Mouse (Mus musculus) embryonic fibroblast, embryonic 13.5 days (primary cell): ENCODE measurements at regions not wholly inside any gene's neighbourhood (a gene's known extent, or its start where the extent isn't known, plus 50 kb on each side); places are given as distances from the start of the nearest gene placed in this dataset.

Experiments used
- CTCF ChIP-seq: IDR thresholded peaks from 2 replicates; pipeline ENCODE4 v1.5.1; 2011; ENCODE audit warnings: mild to moderate bottlenecking, control low read depth, low read length, moderate library complexity, borderline replicate concordance; ENCODE audit not compliant: insufficient read depth
- POLR2A ChIP-seq: IDR thresholded peaks from 2 replicates; pipeline ENCODE4 v1.6.1; 2011; ENCODE audit warnings: low read depth, mild to moderate bottlenecking, control low read depth, low read length, moderate library complexity

DNA sequence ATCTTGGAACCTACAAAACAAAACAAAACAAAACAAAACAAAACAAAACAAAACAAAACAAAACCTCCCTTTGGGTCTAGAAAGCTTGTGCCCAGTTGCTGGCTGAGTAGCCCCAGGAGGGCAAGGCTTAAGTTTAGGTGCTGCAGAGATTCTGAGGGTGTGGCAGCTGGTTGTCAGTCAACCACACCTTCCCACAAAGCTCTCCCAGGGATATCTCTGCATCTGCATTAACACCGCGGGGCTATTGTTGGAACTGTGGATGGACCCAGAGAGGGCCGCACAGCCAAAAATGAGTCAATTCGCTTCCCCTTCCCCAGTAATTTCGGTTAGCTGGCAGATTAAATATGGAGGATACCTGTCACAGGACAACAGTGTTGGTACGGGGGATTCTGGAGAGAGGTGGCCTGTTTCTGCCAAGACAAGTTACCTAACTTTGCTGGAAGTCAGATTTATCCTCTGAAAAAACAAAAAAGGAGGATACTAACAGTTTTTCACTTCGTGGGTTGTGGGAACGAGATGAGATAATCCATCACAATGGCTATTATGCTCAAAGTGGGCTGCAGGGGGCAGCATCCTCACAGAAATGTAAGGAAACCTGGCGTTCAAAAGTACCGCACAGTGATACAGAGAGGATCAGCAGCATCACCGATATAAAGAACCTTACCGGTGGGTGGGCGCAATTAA, 96.7 kb downstream of the 1500009L16Rik start:
- TF ChIP-seq POLR2A (no peak), CTCF (no peak)
